Mouse (Mus musculus): ENCODE data around the gene Cldn15. TPM values are rescaled to one million over a fixed set of nuclear protein-coding genes. Genes with fewer than 3 reads are reported as not detected.

Cldn15 gene
- total RNA-seq, 2 experiments from 2014 or later: 9.8 to 11.3 TPM

Small RNA genes lying within 50 kb of the gene (microRNA-seq; reads per million reads assigned to microRNA genes)
- gene Mir702 (ENCODE audit: borderline number of aligned reads in 2 of 2): 16.1 to 18.1 reads per million in 2 experiments

Other genes with a start within 250 kb of the Cldn15 start
- 1 to 10 TPM in 1 of 2 experiments, under 1 TPM in 1; 0.76 to 1.1 TPM for gene Col26a1, start 83.4 kb upstream of the Cldn15 start, total RNA-seq (2021)
- 10 to 100 TPM; 11.0 to 11.6 TPM for gene Ift22, start 58.5 kb upstream of the Cldn15 start, total RNA-seq (2021)
- 100 to 1,000 TPM; 178 to 185 TPM for gene Fis1, start 13.3 kb upstream of the Cldn15 start, total RNA-seq (2021)
- gene Plod3, start 20.4 kb downstream of the Cldn15 start, total RNA-seq (2021): 10 to 100 TPM; 36.9 to 45.6 TPM
- 10 to 100 TPM; 58.2 to 67.8 TPM for gene Znhit1, start 21.4 kb downstream of the Cldn15 start, total RNA-seq (2021)
- gene Vgf, start 59.8 kb downstream of the Cldn15 start, total RNA-seq (2021): under 1 TPM in 1 of 2 experiments, not detected in 1; 0.11 TPM
- gene Ap1s1, start 79.5 kb downstream of the Cldn15 start, total RNA-seq (2021): 10 to 100 TPM; 38.8 to 41.3 TPM
- gene Serpine1, start 105.7 kb downstream of the Cldn15 start, total RNA-seq (2021): 10 to 100 TPM; 28.1 to 42.8 TPM
- 10 to 100 TPM; 19.9 to 23.0 TPM for gene Trim56, start 149.6 kb downstream of the Cldn15 start, total RNA-seq (2021)
- gene Muc3, start 182.7 kb downstream of the Cldn15 start, total RNA-seq (2021): not detected
- under 1 TPM in 1 of 2 experiments, not detected in 1; 0.36 TPM for gene Muc3a, start 245.8 kb downstream of the Cldn15 start, total RNA-seq (2021)

All from heart, postnatal 36 days (tissue).